Mouse (Mus musculus) kidney, adult 18-20 months (tissue): Measurements from ENCODE around the gene Tmem44.
"Not testable (repeated sequence)": the region's sequence is repeated elsewhere in the genome, so short reads cannot be mapped to it uniquely, and the experiment has no call there.

Experiments used
- DNase-seq: peaks from one replicate; pipeline ENCODE4 v3.0.0; 2021

Tmem44 gene

DNA sequence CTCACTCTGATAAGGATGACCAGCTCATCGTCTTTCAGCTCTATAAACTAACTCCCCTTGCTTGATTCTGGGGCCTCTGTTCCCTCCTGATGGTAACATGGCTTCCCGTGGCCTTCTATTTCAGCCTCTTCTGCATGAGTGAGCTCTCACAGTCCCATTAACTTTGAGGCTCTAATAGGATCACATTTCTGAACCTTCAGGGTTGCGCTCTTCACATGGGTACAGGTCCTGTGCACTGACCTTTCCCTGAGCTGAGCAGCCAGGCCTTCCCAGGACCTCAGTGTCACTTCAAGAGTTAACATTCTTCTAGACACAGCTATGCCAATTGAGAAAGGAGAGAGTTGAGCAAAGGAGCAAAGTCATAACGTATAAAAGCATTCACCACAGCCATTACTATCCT lies 60.3 kb downstream of the Tmem44 start:
- peak; percentile 25 for DNase-seq

DNA sequence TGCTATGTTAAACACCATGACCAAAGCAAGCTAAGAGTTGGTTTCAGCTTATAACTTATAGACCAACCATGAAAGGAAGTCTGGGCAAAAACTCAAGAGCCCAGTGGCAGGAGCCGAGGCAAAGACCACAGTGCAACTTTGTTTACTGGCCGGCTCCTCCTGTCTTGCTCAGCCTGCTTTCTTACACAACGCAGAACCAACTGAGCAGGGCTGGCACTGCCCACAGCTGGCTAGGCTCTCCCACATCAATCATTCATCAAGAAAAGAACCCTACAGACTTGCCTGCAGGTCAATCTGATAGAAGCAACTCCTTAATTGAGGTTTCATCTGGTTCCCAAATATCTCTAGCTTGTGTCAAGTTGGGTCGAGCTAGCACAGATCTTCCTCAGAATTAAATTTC lies 61.0 kb downstream of the Tmem44 start:
- DNase-seq: peak; percentile 54

DNA sequence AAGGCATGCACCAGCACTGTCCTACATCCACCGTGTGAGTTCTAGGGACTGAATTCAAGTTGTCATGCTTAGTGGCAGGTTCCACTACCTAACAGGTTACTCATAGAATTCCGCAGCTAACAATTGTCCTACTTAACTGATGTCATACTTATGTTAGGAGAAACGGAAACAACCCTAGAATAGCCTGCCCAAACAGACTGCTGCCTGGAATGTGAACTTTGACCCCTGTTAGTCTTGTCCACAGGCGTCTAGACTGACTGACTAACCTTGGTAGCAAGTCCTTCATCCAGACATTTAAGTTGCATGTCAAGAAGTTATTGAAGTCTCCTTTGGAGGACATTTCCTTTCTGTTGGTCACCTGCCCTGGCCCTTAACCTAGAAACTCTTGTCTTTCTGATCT lies 64.1 kb downstream of the Tmem44 start:
- no peak for DNase-seq

DNA sequence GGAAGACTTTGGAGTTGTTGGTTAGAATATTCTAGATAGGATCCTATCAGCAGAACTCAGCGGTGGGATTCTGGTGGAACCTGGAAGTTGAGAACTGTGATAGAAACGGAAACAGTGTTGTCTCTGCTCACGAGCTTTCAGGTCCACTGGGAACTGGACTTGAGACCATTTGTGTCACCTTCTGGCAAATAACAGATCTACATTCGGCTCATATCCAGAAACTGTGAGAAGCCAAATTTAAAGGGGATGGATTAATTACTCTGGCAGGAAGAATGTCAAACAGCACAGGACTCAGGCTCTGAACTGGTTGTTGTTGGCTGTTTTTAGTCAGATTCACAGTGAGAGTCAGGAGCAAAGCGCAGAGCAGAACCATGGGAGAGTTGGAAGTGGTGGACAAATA lies 72.9 kb downstream of the Tmem44 start:
- no peak for DNase-seq

GRCm38 (mm10) chr16:30477006-30477405 lies 73.6 kb downstream of the Tmem44 start:
- no peak for DNase-seq

DNA sequence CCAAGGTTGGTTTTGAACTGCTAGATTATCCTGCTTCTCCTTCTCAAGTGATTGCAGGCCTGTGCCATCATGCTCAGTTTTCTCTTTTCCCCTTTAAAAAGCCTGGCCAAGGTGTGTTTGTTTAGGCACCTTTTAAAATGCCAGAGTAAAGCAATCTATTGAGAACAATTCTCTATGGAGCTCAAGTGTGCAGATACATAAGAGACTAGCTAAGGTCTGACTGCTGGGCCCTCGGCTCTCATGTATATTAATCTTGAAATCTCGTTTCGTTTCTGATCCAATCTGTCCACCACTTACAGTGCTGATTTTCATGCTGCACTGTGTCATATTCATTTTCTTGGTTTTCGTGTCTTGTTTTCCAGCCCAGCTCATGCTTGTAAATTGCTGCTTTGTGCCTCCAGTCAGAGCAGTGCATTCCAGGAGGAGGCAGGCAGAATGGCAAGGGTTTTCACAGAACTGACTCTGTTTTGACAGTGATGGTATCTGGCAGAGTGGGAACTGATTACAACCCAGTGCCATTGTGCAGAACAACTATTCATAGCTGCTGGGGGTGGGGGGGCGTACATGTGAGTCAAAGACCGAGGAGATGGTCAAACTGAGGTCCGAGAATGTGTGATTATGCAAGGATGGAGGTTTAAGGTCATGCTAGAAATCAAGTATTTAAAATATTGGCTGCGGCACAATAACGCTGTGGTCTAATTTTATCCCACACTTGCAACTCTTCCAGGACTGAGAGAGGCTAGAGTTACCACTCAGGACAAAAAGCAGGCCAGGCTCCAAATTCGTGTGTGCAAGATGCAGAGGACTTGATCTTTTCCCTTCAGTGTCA lies 74.8 kb downstream of the Tmem44 start:
- no peak for DNase-seq

DNA sequence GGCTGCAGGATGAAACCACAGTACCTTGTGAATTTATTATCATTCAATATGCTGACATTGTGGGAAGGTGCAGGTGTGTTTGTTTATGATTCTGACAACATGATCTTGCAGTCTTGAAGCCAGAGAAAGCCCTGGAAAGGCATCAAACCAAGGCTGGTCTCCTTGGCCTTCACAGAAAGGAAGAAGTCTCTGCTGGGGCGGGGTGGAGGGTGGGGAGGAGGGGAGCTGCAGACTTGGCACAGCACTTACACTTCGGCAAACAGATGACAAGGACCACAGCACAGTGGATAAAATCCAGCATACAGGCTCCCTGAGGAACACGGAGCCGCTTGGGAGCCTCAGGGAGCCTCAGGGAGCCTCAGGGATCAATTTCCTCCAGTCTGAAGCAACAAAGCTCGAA lies 78.2 kb downstream of the Tmem44 start:
- no peak for DNase-seq

DNA sequence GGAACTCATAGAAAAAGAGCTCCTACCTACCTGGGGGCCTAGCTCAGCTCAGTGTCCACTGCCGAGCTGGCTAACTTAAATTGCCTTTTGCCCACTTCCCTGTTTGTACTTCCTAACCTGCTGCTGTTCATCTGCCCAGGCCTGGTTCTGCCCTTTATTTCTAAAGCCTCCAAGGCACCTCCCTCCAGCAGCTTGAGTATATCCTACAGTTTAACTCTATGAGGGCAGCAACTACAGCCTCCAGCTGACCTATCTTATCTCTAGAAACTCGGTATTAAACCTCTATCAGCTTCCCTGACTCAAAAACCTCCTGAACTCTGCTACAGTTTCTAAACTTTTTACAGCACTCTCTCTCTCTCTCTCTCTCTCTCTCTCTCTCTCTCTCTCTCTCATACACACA lies 78.7 kb downstream of the Tmem44 start:
- DNase-seq: no peak

- DNase-seq: no peak
Observed at GRCm38 (mm10) chr16:30468944-30469343, 81.7 kb downstream of the Tmem44 start.

- DNase-seq: no peak
Observed at GRCm38 (mm10) chr16:30465680-30466298, 84.9 kb downstream of the Tmem44 start.

DNA sequence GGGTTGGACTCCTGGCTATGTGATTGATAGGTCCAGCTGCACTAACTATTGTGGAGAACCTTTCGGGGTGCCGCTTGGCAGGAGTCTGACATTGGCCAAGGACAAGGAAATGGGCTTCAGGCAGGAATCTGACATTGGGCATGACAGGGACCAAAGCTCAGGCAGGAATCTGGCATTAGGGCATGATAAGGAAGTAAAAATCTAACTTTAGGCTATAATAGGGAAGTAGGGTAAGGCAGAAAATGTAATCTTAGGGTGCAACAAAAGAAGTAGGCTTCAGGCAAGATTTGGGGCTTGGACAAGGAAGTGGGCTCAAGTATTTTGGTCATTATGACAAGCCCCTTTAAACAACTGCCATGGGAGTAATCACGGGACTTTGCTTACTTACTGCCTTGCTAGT lies 85.9 kb downstream of the Tmem44 start:
- DNase-seq: not testable (repeated sequence)
